Mouse (Mus musculus): ENCODE measurements around the gene Adal. TPM values are rescaled to one million over a fixed set of nuclear protein-coding genes. Genes with fewer than 3 reads are reported as not detected.
"Not testable (repeated sequence)": the region's sequence is repeated elsewhere in the genome, so short reads cannot be mapped to it uniquely, and the experiment has no call there.

The Adal gene
- 10 to 100 TPM; 13.9 to 14.5 TPM for total RNA-seq (2021)
- long read RNA-seq, experiment 1, partial matches to known transcripts, result 0 of 8 reads
- long read RNA-seq, experiment 1, other reads (novel, unspliced or antisense), result 5 of 8 reads
- long read RNA-seq, experiment 2, partial matches to known transcripts, result 0 of 17 reads
- long read RNA-seq, experiment 2, other reads (novel, unspliced or antisense), result 10 of 17 reads

GRCm38 (mm10) chr2:121140018-121140882 lies at the start of gene Adal, which contains the start of gene Lcmt2:
Gene Adal, plus strand, starts transcription at chr2:121140428.
Gene Lcmt2, minus strand, starts transcription at chr2:121140653.
- DNase-seq, result peak; percentile 90

- DNase-seq, result no peak
Measured at GRCm38 (mm10) chr2:121102051-121102450, 38.2 kb upstream of the Adal start.

GRCm38 (mm10) chr2:121105940-121106339 lies 34.3 kb upstream of the Adal start:
- no peak for DNase-seq

GRCm38 (mm10) chr2:121109695-121110094 lies 30.5 kb upstream of the Adal start, which contains the start of gene Tgm7:
Gene Tgm7, minus strand, starts transcription at chr2:121109795.
- no peak for DNase-seq

- no peak for DNase-seq
Measured at GRCm38 (mm10) chr2:121115418-121115817, 24.8 kb upstream of the Adal start.

- DNase-seq, result no peak
Measured at GRCm38 (mm10) chr2:121119260-121119659, 21.0 kb upstream of the Adal start.

- not testable (repeated sequence) for DNase-seq
Measured at GRCm38 (mm10) chr2:121126302-121126701, 13.9 kb upstream of the Adal start.

GRCm38 (mm10) chr2:121127536-121127935 lies 12.7 kb upstream of the Adal start:
- DNase-seq, result no peak

GRCm38 (mm10) chr2:121128865-121129620 lies 11.2 kb upstream of the Adal start:
- DNase-seq, result no peak

GRCm38 (mm10) chr2:121132822-121133221 lies 7.4 kb upstream of the Adal start:
- no peak for DNase-seq

- DNase-seq, result no peak
Measured at GRCm38 (mm10) chr2:121137371-121137770, 2.9 kb upstream of the Adal start.

GRCm38 (mm10) chr2:121139266-121140017 lies 786 bp upstream of the Adal start:
- no peak for DNase-seq

- DNase-seq, result no peak
Measured at GRCm38 (mm10) chr2:121141216-121142035, 1.2 kb downstream of the Adal start.

GRCm38 (mm10) chr2:121142415-121142814 lies 2.2 kb downstream of the Adal start:
- no peak for DNase-seq

- DNase-seq, result no peak
Measured at GRCm38 (mm10) chr2:121149679-121150078, 9.5 kb downstream of the Adal start.

- DNase-seq, result no peak
Measured at GRCm38 (mm10) chr2:121153100-121153499, 12.9 kb downstream of the Adal start.

GRCm38 (mm10) chr2:121169173-121169572 lies 28.9 kb downstream of the Adal start:
- no peak for DNase-seq

GRCm38 (mm10) chr2:121169902-121170301 lies 29.7 kb downstream of the Adal start:
- DNase-seq, result no peak

- peak; percentile 18 for DNase-seq
Measured at GRCm38 (mm10) chr2:121170481-121170971, 30.3 kb downstream of the Adal start, which contains the start of gene Tubgcp4. Gene Tubgcp4, plus strand, starts transcription at chr2:121170654.

- peak; percentile 88 for DNase-seq
Measured at GRCm38 (mm10) chr2:121170980-121171742, 30.9 kb downstream of the Adal start, which contains the start of gene Zscan29. Gene Zscan29, minus strand, starts transcription at chr2:121171125.

Measured in gastrocnemius, postnatal 25 days (tissue).